Mouse (Mus musculus) ES-Bruce4 (cell line): ENCODE results near the gene Slc35b1. TPM values are rescaled to one million over a fixed set of nuclear protein-coding genes. Genes with fewer than 3 reads are reported as not detected.
"Not testable (repeated sequence)": the region's sequence is repeated elsewhere in the genome, so short reads cannot be mapped to it uniquely, and the experiment has no call there.

Source experiments
- H3K27ac ChIP-seq: 2 replicates; pipeline ENCODE4 v1.5.1; 2012; ENCODE audit warnings: low read length, inconsistent platforms; ENCODE audit not compliant: insufficient read depth
- H3K27me3 ChIP-seq: 2 replicates; pipeline ENCODE4 v1.6.1; 2012; ENCODE audit warnings: mild to moderate bottlenecking, low read length, inconsistent platforms; ENCODE audit not compliant: control insufficient read depth, poor library complexity, insufficient read depth, severe bottlenecking
- H3K36me3 ChIP-seq: 2 replicates; pipeline ENCODE4 v1.6.1; 2012; ENCODE audit warnings: inconsistent platforms, mild to moderate bottlenecking, low read length, moderate library complexity; ENCODE audit not compliant: control insufficient read depth, poor library complexity, insufficient read depth, severe bottlenecking
- H3K4me1 ChIP-seq: one replicate; pipeline ENCODE4 v1.8.1; 2011; ENCODE audit warnings: low read length; ENCODE audit not compliant: control insufficient read depth, insufficient read depth
- H3K4me3 ChIP-seq: 2 replicates; pipeline ENCODE4 v1.5.1; 2011; ENCODE audit warnings: low read depth, mild to moderate bottlenecking, low read length
- H3K9ac ChIP-seq: 2 replicates; pipeline ENCODE4 v1.6.1; 2012; ENCODE audit warnings: low read depth, mild to moderate bottlenecking, inconsistent platforms; ENCODE audit not compliant: poor library complexity, severe bottlenecking
- H3K9me3 ChIP-seq: replicated peaks from 2 replicates; pipeline ENCODE4 v1.6.1; 2012; ENCODE audit warnings: mild to moderate bottlenecking, low read length, inconsistent platforms; ENCODE audit not compliant: control insufficient read depth, poor library complexity, insufficient read depth, severe bottlenecking
- CTCF ChIP-seq: IDR thresholded peaks from one replicate; pipeline ENCODE4 v1.8.1; 2011; ENCODE audit warnings: low read depth, low read length
- EP300 ChIP-seq: IDR thresholded peaks from 2 replicates; pipeline ENCODE4 v1.6.1; 2011; ENCODE audit warnings: low read depth, low read length; ENCODE audit not compliant: insufficient read depth
- POLR2A ChIP-seq: IDR thresholded peaks from one replicate; pipeline ENCODE4 v1.8.1; 2011; ENCODE audit warnings: low read length; ENCODE audit not compliant: insufficient read depth
- polyA plus RNA-seq: library from polyadenylated mRNA; stranded (reverse); fragments of >200 nt; gene quantifications from 2 replicates; pipeline ENCODE4 v1.2.4, GENCODE M21; 2011; ENCODE audit warnings: low read depth; ENCODE audit not compliant: missing spikeins, insufficient read depth, insufficient read length

Gene Slc35b1
- polyA plus RNA-seq, 1 experiment, result 47.7 TPM

- no peaks in the 10 kb centered on the region for H3K36me3 ChIP-seq
- TF ChIP-seq CTCF, result no peak
- TF ChIP-seq POLR2A, result no peak
- no peak for TF ChIP-seq EP300
- no peaks in the 10 kb centered on the region for H3K9me3 ChIP-seq
- H3K4me1 ChIP-seq, result peaks cover 3% of the 10 kb centered on the region
- H3K27ac ChIP-seq, result no peak overlapping the region
- no peak overlapping the region for H3K9ac ChIP-seq
- H3K27me3 ChIP-seq, result no peaks in the 10 kb centered on the region
- H3K4me3 ChIP-seq, result no peak overlapping the region
Measured at GRCm38 (mm10) chr11:95402196-95402595, 17.7 kb downstream of the Slc35b1 start.

- Histone ChIP-seq H3K27me3 (no peaks in the 10 kb centered on the region), H3K9ac (no peak overlapping the region), H3K27ac (no peak overlapping the region), H3K9me3 (no peaks in the 10 kb centered on the region), H3K4me3 (no peak overlapping the region), H3K36me3 (no peaks in the 10 kb centered on the region), H3K4me1 (peaks cover 3% of the 10 kb centered on the region)
- TF ChIP-seq POLR2A (no peak), EP300 (no peak), CTCF (no peak)
Measured at GRCm38 (mm10) chr11:95402658-95403101, 18.2 kb downstream of the Slc35b1 start.

DNA sequence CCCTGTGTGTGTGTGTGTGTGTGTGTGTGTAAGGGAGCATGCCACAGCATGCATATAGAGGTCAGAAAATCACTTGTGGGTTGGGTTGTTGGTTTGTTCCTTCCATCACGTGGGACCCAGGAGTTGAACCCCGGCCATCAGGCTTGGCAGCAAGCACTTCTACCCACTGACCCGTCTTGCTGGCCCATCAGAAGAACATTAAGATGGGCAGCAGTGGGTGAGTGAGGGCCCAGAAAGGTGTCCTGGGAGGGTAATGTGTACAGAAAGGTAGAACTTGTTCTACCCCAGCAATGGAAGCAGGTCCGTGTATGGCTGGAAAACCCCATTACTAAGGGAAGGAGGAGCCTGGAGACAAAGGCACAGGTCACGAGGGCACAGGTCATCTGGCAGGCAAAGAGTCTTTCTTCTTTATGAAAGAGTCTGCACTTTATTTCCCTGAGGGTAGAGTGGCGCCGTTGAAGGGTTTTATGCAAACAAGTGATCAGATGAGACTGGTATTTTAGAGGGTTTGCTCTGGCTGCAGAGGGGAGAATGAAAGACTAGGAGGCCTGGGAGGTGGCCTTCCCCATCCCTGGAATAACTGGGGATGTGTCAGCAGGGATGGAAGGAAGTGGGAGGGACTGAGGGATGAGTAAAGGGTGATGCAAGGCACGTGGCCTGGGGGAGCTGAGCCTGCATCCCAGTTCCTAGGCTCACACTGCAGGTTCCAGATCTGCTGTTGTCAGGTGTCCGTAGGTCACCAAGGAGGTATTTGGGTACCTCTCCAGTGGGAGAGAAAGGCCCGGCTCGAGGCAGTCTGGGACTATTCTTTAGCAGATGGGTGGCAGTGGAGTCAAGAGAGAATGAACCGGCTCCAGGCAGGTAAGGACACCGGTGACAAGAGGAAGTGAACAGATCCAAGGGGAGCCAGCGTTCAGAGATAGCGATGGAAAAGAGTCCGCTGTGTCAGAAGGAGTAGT is 19.2 kb downstream of the Slc35b1 start:
- Histone ChIP-seq H3K27ac (no peak overlapping the region), H3K4me1 (peaks cover 3% of the 10 kb centered on the region), H3K4me3 (no peak overlapping the region), H3K36me3 (no peaks in the 10 kb centered on the region), H3K9me3 (no peaks in the 10 kb centered on the region), H3K27me3 (no peaks in the 10 kb centered on the region), H3K9ac (no peak overlapping the region)
- TF ChIP-seq EP300, result 0 out of 2 replicates have a peak, but pooled peaks have one; percentile 12
- no peak for TF ChIP-seq POLR2A

DNA sequence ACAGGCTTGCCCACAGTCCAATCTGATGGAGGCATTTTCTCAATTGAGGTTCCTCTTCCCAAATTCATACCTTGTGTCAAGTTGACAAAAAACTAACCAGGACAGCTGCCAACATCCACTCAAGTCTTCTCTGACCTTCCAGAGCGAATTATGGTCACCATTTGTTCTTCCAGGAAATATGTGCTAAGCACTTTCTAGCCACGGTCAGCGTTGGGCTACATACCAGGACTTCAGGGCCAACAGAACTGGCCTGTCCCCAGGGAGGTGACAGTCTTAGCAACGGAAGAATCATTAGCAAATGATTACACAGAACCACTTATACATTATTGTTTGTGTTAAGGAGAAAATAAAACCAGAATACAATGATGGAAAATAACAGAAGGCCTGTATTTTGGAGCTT is 21.3 kb downstream of the Slc35b1 start:
- peaks cover 3% of the 10 kb centered on the region for H3K4me1 ChIP-seq
- H3K4me3 ChIP-seq, result no peak overlapping the region
- no peaks in the 10 kb centered on the region; the same call in 1 of the 2 replicates for H3K27me3 ChIP-seq
- H3K27ac ChIP-seq, result no peak overlapping the region
- no peak overlapping the region for H3K9ac ChIP-seq
- H3K9me3 ChIP-seq, result no peaks in the 10 kb centered on the region
- H3K36me3 ChIP-seq, result no peaks in the 10 kb centered on the region
- no peak for TF ChIP-seq EP300
- TF ChIP-seq POLR2A, result no peak
- no peak for TF ChIP-seq CTCF

GRCm38 (mm10) chr11:95406398-95406797 is 21.9 kb downstream of the Slc35b1 start:
- not testable (repeated sequence) for H3K36me3 ChIP-seq, H3K27me3 ChIP-seq, H3K9me3 ChIP-seq, H3K4me1 ChIP-seq, H3K4me3 ChIP-seq, H3K27ac ChIP-seq, H3K9ac ChIP-seq

GRCm38 (mm10) chr11:95409450-95410112 is 25.1 kb downstream of the Slc35b1 start:
- Histone ChIP-seq H3K9ac (no peak overlapping the region), H3K27ac (no peak overlapping the region), H3K36me3 (no peaks in the 10 kb centered on the region), H3K4me3 (no peak overlapping the region), H3K9me3 (peaks cover 5% of the 10 kb centered on the region; the same call in 1 of the 2 replicates), H3K4me1 (no peaks in the 10 kb centered on the region), H3K27me3 (peaks cover 9% of the 10 kb centered on the region)
- TF ChIP-seq CTCF (no peak), EP300 (no peak), POLR2A (no peak)
